9 mouse cellular contexts compared by ENCODE assay signal in genomic region chr17:35534343-35534742, GRCm38 (mm10). TPM values are rescaled to one million over a fixed set of nuclear protein-coding genes. Genes with fewer than 3 reads are reported as not detected.
DNase-seq lines count a peak whose midpoint lies in the region; ATAC-seq and TF ChIP-seq lines count a peak whose summit lies in the region.
"Had no signal": no experiment of that assay in that cellular context is flagged by ENCODE, and none has a peak within 500 bp of the region (broad histone marks: within the 10 kb centered on the region; RNA-seq: fewer than 3 reads in every experiment).

No protein-coding gene starts in this region.

- no peak overlapping the region for H3K4me3 ChIP-seq in kidney, postnatal 0 days (replicated peaks; ENCODE audit: low read depth, low read length)
- no peak overlapping the region for H3K4me3 ChIP-seq in liver, embryonic 13.5 days (replicated peaks)
- H3K4me3 ChIP-seq in neural tube, embryonic 14.5 days (ENCODE audit: low read depth, low read length): no peak overlapping the region
- H3K4me3 ChIP-seq: erythroblast, embryonic 14.5 days had no signal

- H3K36me3 ChIP-seq in kidney, postnatal 0 days (ENCODE audit: insufficient read depth, low read length): no peaks in the 10 kb centered on the region
- peaks cover 12% of the 10 kb centered on the region for H3K36me3 ChIP-seq in liver, embryonic 13.5 days
- H3K36me3 ChIP-seq in neural tube, embryonic 14.5 days (ENCODE audit: control insufficient read depth, insufficient read depth, low read length): no peaks in the 10 kb centered on the region

- no peaks in the 10 kb centered on the region for H3K4me1 ChIP-seq in kidney, postnatal 0 days (replicated peaks; ENCODE audit: insufficient read depth, low read length)
- H3K4me1 ChIP-seq in liver, embryonic 13.5 days (replicated peaks): 0 out of 2 replicates have a peak, but pooled peaks cover 2% of the 10 kb centered on the region
- H3K4me1 ChIP-seq in neural tube, embryonic 14.5 days (ENCODE audit: control insufficient read depth, insufficient read depth, low read length): no peaks in the 10 kb centered on the region

- intact Hi-C loops in gastrocnemius, postnatal 36 days (cut with DNase I): no loop called here

- peak; percentile 95 for TF ChIP-seq CTCF in kidney, postnatal 0 days (IDR thresholded peaks at IDR 0.05; ENCODE audit: low read depth)

- peak; percentile 80 for ATAC-seq in kidney, postnatal 0 days (replicated peaks; ENCODE audit: low FRiP score, low read depth)
- ATAC-seq in liver, embryonic 13.5 days (ENCODE audit: low read depth): no peak
- peak; percentile 62; the same call in 1 of the 2 replicates for ATAC-seq in neural tube, embryonic 14.5 days (ENCODE audit: low read depth)

- 7% methylated on average over 6 of the region's 6 CpGs for WGBS in kidney, postnatal 0 days
- 11% methylated on average over 6 of the region's 6 CpGs for WGBS in liver, embryonic 13.5 days (ENCODE audit: insufficient replicate concordance)
- WGBS in neural tube, embryonic 14.5 days: 12% methylated on average over 6 of the region's 6 CpGs

- H3K27me3 ChIP-seq in kidney, postnatal 0 days (ENCODE audit: insufficient read depth, low read length): no peaks in the 10 kb centered on the region
- peaks cover 12% of the 10 kb centered on the region for H3K27me3 ChIP-seq in liver, embryonic 13.5 days
- H3K27me3 ChIP-seq in neural tube, embryonic 14.5 days (ENCODE audit: control insufficient read depth, insufficient read depth, low read length): no peaks in the 10 kb centered on the region

- peak; percentile 61 for DNase-seq in A20 (ENCODE audit: low read depth, low spot score)
- peak; percentile 61 to 69 for DNase-seq in adrenal gland, adult 18-20 months (ENCODE audit: low spot score in 2 of 2)
- DNase-seq in embryo, embryonic 10.5 days (ENCODE audit: low spot score): peak; percentile 87
- peak; percentile 53 to 62 for DNase-seq in gastrocnemius, postnatal 36 days
- DNase-seq in kidney, postnatal 0 days (ENCODE audit: low spot score): peak; percentile 84
- peak; percentile 31 for DNase-seq in liver, embryonic 13.5 days
- peak; percentile 59 for DNase-seq in testis, postnatal 14 days (ENCODE audit: low spot score)

- H3K27ac ChIP-seq in kidney, postnatal 0 days: no peak overlapping the region
- no peak overlapping the region for H3K27ac ChIP-seq in liver, embryonic 13.5 days
- no peak overlapping the region for H3K27ac ChIP-seq in neural tube, embryonic 14.5 days (ENCODE audit: low read depth, low read length)

- no peaks in the 10 kb centered on the region for H3K9me3 ChIP-seq in kidney, postnatal 0 days (replicated peaks; ENCODE audit: low read length)
- no peaks in the 10 kb centered on the region for H3K9me3 ChIP-seq in liver, embryonic 13.5 days (replicated peaks)
- no peaks in the 10 kb centered on the region for H3K9me3 ChIP-seq in neural tube, embryonic 14.5 days (ENCODE audit: control insufficient read depth, low read length)

- H3K9ac ChIP-seq in kidney, postnatal 0 days (ENCODE audit: low read depth, low read length): no peak overlapping the region
- no peak overlapping the region for H3K9ac ChIP-seq in liver, embryonic 13.5 days
- H3K9ac ChIP-seq in neural tube, embryonic 14.5 days (replicated peaks; ENCODE audit: low read depth, low read length): no peak overlapping the region

- H3K4me2 ChIP-seq in kidney, postnatal 0 days (ENCODE audit: low read length): no peak overlapping the region
- H3K4me2 ChIP-seq in liver, embryonic 13.5 days: no peak overlapping the region
- H3K4me2 ChIP-seq in neural tube, embryonic 14.5 days (ENCODE audit: low read depth, low read length): no peak overlapping the region

RNA-seq across cellular contexts. Expression of gene Psors1c2, which starts 1.3 kb away (rescaled TPM):
- total RNA-seq in adrenal gland, adult 18-20 months (2021): not detected
- not detected for total RNA-seq in gastrocnemius, postnatal 36 days (2021)
- polyA plus RNA-seq in kidney, postnatal 0 days (2015; fragmentation: Nextera tagmentation; extraction: Ambion mirVana): 0.14 and 0.17 TPM in 2 replicates
- 0.12 and 0.27 TPM in 2 replicates for polyA plus RNA-seq in liver, embryonic 13.5 days (2015; fragmentation: Nextera tagmentation; extraction: Ambion mirVana)
- 0.51 and 0.66 TPM in 2 replicates for polyA plus RNA-seq in neural tube, embryonic 14.5 days (2014; fragmentation: Nextera tagmentation; extraction: Ambion mirVana)

RNA-seq across cellular contexts. Expression of gene Cchcr1, which starts 17.4 kb away (rescaled TPM):
- 1 to 10 TPM; 6.3 to 6.7 TPM for total RNA-seq in adrenal gland, adult 18-20 months (2021)
- total RNA-seq in gastrocnemius, postnatal 36 days (2021): 1 to 10 TPM; 1.4 to 2.8 TPM
- polyA plus RNA-seq in kidney, postnatal 0 days (2015; fragmentation: Nextera tagmentation; extraction: Ambion mirVana): 8.2 and 9.1 TPM in 2 replicates
- polyA plus RNA-seq in liver, embryonic 13.5 days (2015; fragmentation: Nextera tagmentation; extraction: Ambion mirVana): 7.5 and 8.8 TPM in 2 replicates
- polyA plus RNA-seq in neural tube, embryonic 14.5 days (2014; fragmentation: Nextera tagmentation; extraction: Ambion mirVana): 2.4 and 4.9 TPM in 2 replicates

RNA-seq across cellular contexts. Expression of gene Cdsn, which starts 17.6 kb away (rescaled TPM):
- 1 to 10 TPM in 1 of 2 experiments, under 1 TPM in 1; 0.10 to 7.1 TPM for total RNA-seq in adrenal gland, adult 18-20 months (2021)
- not detected for total RNA-seq in gastrocnemius, postnatal 36 days (2021)
- 0.13 and 0.18 TPM in 2 replicates for polyA plus RNA-seq in kidney, postnatal 0 days (2015; fragmentation: Nextera tagmentation; extraction: Ambion mirVana)
- not detected in 2 replicates for polyA plus RNA-seq in liver, embryonic 13.5 days (2015; fragmentation: Nextera tagmentation; extraction: Ambion mirVana)
- 0.21 TPM in 1 of 2 replicates, not detected in the other for polyA plus RNA-seq in neural tube, embryonic 14.5 days (2014; fragmentation: Nextera tagmentation; extraction: Ambion mirVana)
- polyA plus RNA-seq: erythroblast, embryonic 14.5 days had no signal

RNA-seq across cellular contexts. Expression of gene Tcf19, which starts 17.7 kb away (rescaled TPM):
- total RNA-seq in adrenal gland, adult 18-20 months (2021): 1 to 10 TPM; 3.0 to 3.7 TPM
- 1 to 10 TPM; 1.5 to 2.0 TPM for total RNA-seq in gastrocnemius, postnatal 36 days (2021)
- 35.5 and 44.5 TPM in 2 replicates for polyA plus RNA-seq in kidney, postnatal 0 days (2015; fragmentation: Nextera tagmentation; extraction: Ambion mirVana)
- polyA plus RNA-seq in liver, embryonic 13.5 days (2015; fragmentation: Nextera tagmentation; extraction: Ambion mirVana): 44.3 and 50.4 TPM in 2 replicates
- polyA plus RNA-seq in neural tube, embryonic 14.5 days (2014; fragmentation: Nextera tagmentation; extraction: Ambion mirVana): 8.9 and 10.6 TPM in 2 replicates

RNA-seq across cellular contexts. Expression of gene Pou5f1, which starts 28.5 kb away (rescaled TPM):
- under 1 TPM in 1 of 2 experiments, not detected in 1; 0.23 TPM for total RNA-seq in adrenal gland, adult 18-20 months (2021)
- not detected for total RNA-seq in gastrocnemius, postnatal 36 days (2021)
- not detected in 2 replicates for polyA plus RNA-seq in kidney, postnatal 0 days (2015; fragmentation: Nextera tagmentation; extraction: Ambion mirVana)
- polyA plus RNA-seq in liver, embryonic 13.5 days (2015; fragmentation: Nextera tagmentation; extraction: Ambion mirVana): not detected in 2 replicates
- not detected in 2 replicates for polyA plus RNA-seq in neural tube, embryonic 14.5 days (2014; fragmentation: Nextera tagmentation; extraction: Ambion mirVana)

Comparison
In these comparisons a context has a peak if more than half of its experiments do, and no peak if none do; other contexts are left out.
1. DNase-seq: peak in every context shown above with its lines; median percentile 87 in embryo, embryonic 10.5 days; 84 in kidney, postnatal 0 days; 65 in adrenal gland, adult 18-20 months; 61 in A20; 59 in testis, postnatal 14 days; 58 in gastrocnemius, postnatal 36 days; 31 in liver, embryonic 13.5 days.